Mouse (Mus musculus): ENCODE results near the gene Col5a3. TPM values are rescaled to one million over a fixed set of nuclear protein-coding genes. Genes with fewer than 3 reads are reported as not detected.
A peak's percentile ranks its signal among the peaks of the same experiment; 100 is the strongest.

Col5a3 gene
- polyA plus RNA-seq, 1 experiment from 2014 or later: 0.45 TPM

GRCm38 (mm10) chr9:20804266-20805158 is 10.4 kb downstream of the Col5a3 start:
- Histone ChIP-seq H3K4me2 (replicated peaks) (no peak overlapping the region), H3K9ac (replicated peaks) (no peak overlapping the region)

GRCm38 (mm10) chr9:20794108-20794806 is 20.6 kb downstream of the Col5a3 start:
- H3K4me2 ChIP-seq (replicated peaks): no peak overlapping the region
- WGBS: 32% methylated on average over 7 of the region's 7 CpGs
- H3K9me3 ChIP-seq: no peaks in the 10 kb centered on the region
- no peaks in the 10 kb centered on the region for H3K36me3 ChIP-seq
- no peak overlapping the region for H3K27ac ChIP-seq (replicated peaks)
- no peak overlapping the region for H3K9ac ChIP-seq (replicated peaks)
- no peaks in the 10 kb centered on the region for H3K27me3 ChIP-seq
- no peak overlapping the region for H3K4me3 ChIP-seq
- no peaks in the 10 kb centered on the region for H3K4me1 ChIP-seq
- peak; percentile 82 for ATAC-seq (replicated peaks)

More at GRCm38 (mm10) chr9:20804266-20805158, 10.4 kb downstream of the Col5a3 start:
- Histone ChIP-seq H3K4me1 (no peaks in the 10 kb centered on the region), H3K36me3 (no peaks in the 10 kb centered on the region), H3K9me3 (no peaks in the 10 kb centered on the region), H3K27me3 (no peaks in the 10 kb centered on the region), H3K27ac (replicated peaks) (no peak overlapping the region), H3K4me3 (no peak overlapping the region)
- no peak for ATAC-seq (replicated peaks)
- WGBS: 73% methylated on average over 13 of the region's 13 CpGs

GRCm38 (mm10) chr9:20790345-20790744 is 24.5 kb downstream of the Col5a3 start:
- ATAC-seq (replicated peaks): no peak
- Histone ChIP-seq H3K4me1 (no peaks in the 10 kb centered on the region), H3K9me3 (no peaks in the 10 kb centered on the region), H3K9ac (replicated peaks) (no peak overlapping the region), H3K4me3 (no peak overlapping the region), H3K4me2 (replicated peaks) (no peak overlapping the region), H3K27me3 (no peaks in the 10 kb centered on the region), H3K36me3 (no peaks in the 10 kb centered on the region), H3K27ac (replicated peaks) (no peak overlapping the region)
- 49% methylated on average over 3 of the region's 3 CpGs for WGBS

GRCm38 (mm10) chr9:20789651-20790050 is 25.2 kb downstream of the Col5a3 start:
- no peak overlapping the region for H3K9ac ChIP-seq (replicated peaks)
- H3K9me3 ChIP-seq: no peaks in the 10 kb centered on the region
- WGBS: 80% methylated on average over 3 of the region's 4 CpGs
- H3K4me3 ChIP-seq: no peak overlapping the region
- no peaks in the 10 kb centered on the region for H3K27me3 ChIP-seq
- no peak overlapping the region for H3K27ac ChIP-seq (replicated peaks)
- no peak overlapping the region for H3K4me2 ChIP-seq (replicated peaks)
- H3K4me1 ChIP-seq: no peaks in the 10 kb centered on the region
- no peak for ATAC-seq (replicated peaks)
- no peaks in the 10 kb centered on the region for H3K36me3 ChIP-seq

- H3K27ac ChIP-seq (replicated peaks): no peak overlapping the region
- H3K4me2 ChIP-seq (replicated peaks): no peak overlapping the region
- H3K27me3 ChIP-seq: no peaks in the 10 kb centered on the region
- no peaks in the 10 kb centered on the region for H3K9me3 ChIP-seq
- H3K9ac ChIP-seq (replicated peaks): no peak overlapping the region
- WGBS: 75% methylated on average over 8 of the region's 8 CpGs
- H3K36me3 ChIP-seq: no peaks in the 10 kb centered on the region
- no peak for ATAC-seq (replicated peaks)
- no peak overlapping the region for H3K4me3 ChIP-seq
- no peaks in the 10 kb centered on the region for H3K4me1 ChIP-seq
Observed at GRCm38 (mm10) chr9:20787992-20788391, 26.9 kb downstream of the Col5a3 start.

GRCm38 (mm10) chr9:20785055-20785454 is 29.8 kb downstream of the Col5a3 start:
- Histone ChIP-seq H3K36me3 (no peaks in the 10 kb centered on the region), H3K4me1 (no peaks in the 10 kb centered on the region), H3K9me3 (peaks cover 2% of the 10 kb centered on the region; the same call in 1 of the 2 replicates), H3K27ac (replicated peaks) (no peak overlapping the region), H3K27me3 (no peaks in the 10 kb centered on the region), H3K4me3 (no peak overlapping the region), H3K9ac (replicated peaks) (no peak overlapping the region), H3K4me2 (replicated peaks) (no peak overlapping the region)
- 77% methylated on average over 6 of the region's 6 CpGs for WGBS
- no peak for ATAC-seq (replicated peaks)

- H3K4me3 ChIP-seq: no peak overlapping the region
- no peaks in the 10 kb centered on the region for H3K4me1 ChIP-seq
- no peak overlapping the region for H3K4me2 ChIP-seq (replicated peaks)
- no peak for ATAC-seq (replicated peaks)
- H3K9ac ChIP-seq (replicated peaks): no peak overlapping the region
- H3K9me3 ChIP-seq: peaks cover 2% of the 10 kb centered on the region; the same call in 1 of the 2 replicates
- H3K27me3 ChIP-seq: no peaks in the 10 kb centered on the region
- whole genome bisulfite sequencing: 83% methylated on average over 3 of the region's 3 CpGs
- H3K27ac ChIP-seq (replicated peaks): no peak overlapping the region
- no peaks in the 10 kb centered on the region for H3K36me3 ChIP-seq
Observed at GRCm38 (mm10) chr9:20781286-20781685, 33.6 kb downstream of the Col5a3 start.

- ATAC-seq (replicated peaks): no peak
- 77% methylated on average over 2 of the region's 2 CpGs for WGBS
Observed at GRCm38 (mm10) chr9:20765274-20765673, 49.6 kb downstream of the Col5a3 start.

GRCm38 (mm10) chr9:20763099-20763498 is 51.8 kb downstream of the Col5a3 start:
- H3K9ac ChIP-seq (replicated peaks): no peak overlapping the region
- WGBS: 73% methylated on average over 1 of the region's 1 CpGs
- no peak overlapping the region for H3K27ac ChIP-seq (replicated peaks)
- H3K4me1 ChIP-seq: peaks cover 10% of the 10 kb centered on the region
- H3K27me3 ChIP-seq: no peaks in the 10 kb centered on the region
- ATAC-seq (replicated peaks): no peak
- no peaks in the 10 kb centered on the region for H3K36me3 ChIP-seq
- H3K9me3 ChIP-seq: no peaks in the 10 kb centered on the region
- H3K4me2 ChIP-seq (replicated peaks): no peak overlapping the region
- H3K4me3 ChIP-seq: no peak overlapping the region

More at GRCm38 (mm10) chr9:20765274-20765673, 49.6 kb downstream of the Col5a3 start:
- no peak overlapping the region for H3K4me2 ChIP-seq (replicated peaks)
- no peak overlapping the region for H3K4me3 ChIP-seq
- no peaks in the 10 kb centered on the region for H3K27me3 ChIP-seq
- no peaks in the 10 kb centered on the region for H3K9me3 ChIP-seq
- H3K9ac ChIP-seq (replicated peaks): no peak overlapping the region
- peaks cover 10% of the 10 kb centered on the region for H3K4me1 ChIP-seq
- no peak overlapping the region for H3K27ac ChIP-seq (replicated peaks)
- H3K36me3 ChIP-seq: no peaks in the 10 kb centered on the region

GRCm38 (mm10) chr9:20762197-20762961 is 52.5 kb downstream of the Col5a3 start:
- H3K4me3 ChIP-seq: no peak overlapping the region
- ATAC-seq (replicated peaks): peak; percentile 63; the same call in 1 of the 2 replicates
- H3K9ac ChIP-seq (replicated peaks): no peak overlapping the region
- no peak overlapping the region for H3K4me2 ChIP-seq (replicated peaks)
- H3K36me3 ChIP-seq: no peaks in the 10 kb centered on the region
- WGBS: 28% methylated on average over 7 of the region's 7 CpGs
- H3K4me1 ChIP-seq: peaks cover 10% of the 10 kb centered on the region
- H3K27ac ChIP-seq (replicated peaks): 0 out of 2 replicates have a peak overlapping the region, but pooled peaks have one; percentile 15
- no peaks in the 10 kb centered on the region for H3K9me3 ChIP-seq
- H3K27me3 ChIP-seq: no peaks in the 10 kb centered on the region

- no peak overlapping the region for H3K9ac ChIP-seq (replicated peaks)
- H3K36me3 ChIP-seq: no peaks in the 10 kb centered on the region
- WGBS: 79% methylated on average over 3 of the region's 3 CpGs
- no peaks in the 10 kb centered on the region for H3K27me3 ChIP-seq
- H3K4me2 ChIP-seq (replicated peaks): no peak overlapping the region
- no peaks in the 10 kb centered on the region for H3K9me3 ChIP-seq
- peaks cover 10% of the 10 kb centered on the region for H3K4me1 ChIP-seq
- no peak for ATAC-seq (replicated peaks)
- H3K27ac ChIP-seq (replicated peaks): no peak overlapping the region
- H3K4me3 ChIP-seq: no peak overlapping the region
Observed at GRCm38 (mm10) chr9:20761388-20761787, 53.5 kb downstream of the Col5a3 start.

- Histone ChIP-seq H3K9me3 (no peaks in the 10 kb centered on the region), H3K27ac (replicated peaks) (no peak overlapping the region), H3K9ac (replicated peaks) (no peak overlapping the region), H3K4me2 (replicated peaks) (no peak overlapping the region), H3K36me3 (no peaks in the 10 kb centered on the region), H3K27me3 (no peaks in the 10 kb centered on the region), H3K4me1 (peaks cover 10% of the 10 kb centered on the region), H3K4me3 (no peak overlapping the region)
- 68% methylated on average over 12 of the region's 12 CpGs for WGBS
- ATAC-seq (replicated peaks): no peak
Observed at GRCm38 (mm10) chr9:20760813-20761212, 54.1 kb downstream of the Col5a3 start.

Data from forebrain, embryonic 15.5 days (tissue).